Mouse (Mus musculus): ENCODE measurements at regions not wholly inside any gene's neighbourhood (a gene's known extent, or its start where the extent isn't known, plus 50 kb on each side); places are given as distances from the start of the nearest gene placed in this dataset.

DNA sequence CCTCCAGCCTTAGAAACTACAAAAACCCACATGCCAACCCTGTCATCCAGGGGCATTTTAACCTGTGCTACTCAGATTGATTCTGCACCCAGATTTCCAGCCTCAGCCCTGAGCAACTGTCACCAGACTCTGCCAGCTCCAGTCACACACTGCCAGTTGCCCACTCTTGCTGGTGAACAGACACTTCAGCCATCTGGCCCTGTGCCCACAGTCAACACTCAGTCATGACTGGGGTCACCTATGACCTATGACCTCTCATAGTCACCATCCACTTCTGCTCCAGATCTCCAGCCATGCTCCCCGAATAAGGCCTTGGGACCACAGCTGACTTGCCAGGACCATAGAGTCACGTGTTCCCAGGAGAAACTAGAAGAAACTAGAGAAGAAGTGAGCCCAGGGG is 146.0 kb upstream of the Spred2 start:
- Histone ChIP-seq H3K36me3 (ENCODE audit: control insufficient read depth, insufficient read depth) (no peaks in the 10 kb centered on the region), H3K27me3 (ENCODE audit: control insufficient read depth, insufficient read depth, insufficient read length) (peaks cover 14% of the 10 kb centered on the region), H3K79me2 (ENCODE audit: control insufficient read depth, insufficient read depth) (no peaks in the 10 kb centered on the region), H3K4me3 (no peak overlapping the region), H3K4me2 (ENCODE audit: low read depth) (no peak overlapping the region), H3ac (ENCODE audit: control insufficient read depth, insufficient read length) (no peak overlapping the region)
- TF ChIP-seq CEBPB (IDR thresholded peaks at IDR 0.05; ENCODE audit: insufficient read depth, poor library complexity, severe bottlenecking) (no peak), REST (IDR thresholded peaks at IDR 0.05; ENCODE audit: insufficient read depth, insufficient read length) (no peak), TCF3 (IDR thresholded peaks at IDR 0.05; ENCODE audit: insufficient read length, low read depth) (no peak), TCF12 (IDR thresholded peaks at IDR 0.05; ENCODE audit: insufficient read depth, poor library complexity, severe bottlenecking) (no peak), POLR2AphosphoS2 (IDR thresholded peaks at IDR 0.05; ENCODE audit: insufficient read length, low read depth) (no peak), MYOG (IDR thresholded peaks at IDR 0.05; ENCODE audit: control insufficient read depth in 1 of 3, insufficient read depth in 1 of 3, insufficient read length in 2 of 3, low read depth in 2 of 3) (no peak)

GRCm38 (mm10) chr11:19785110-19785509 is 139.1 kb upstream of the Spred2 start:
- TF ChIP-seq CEBPB (IDR thresholded peaks at IDR 0.05; ENCODE audit: insufficient read depth, poor library complexity, severe bottlenecking): no peak
- TF ChIP-seq E2F4 (IDR thresholded peaks at IDR 0.05; ENCODE audit: insufficient read depth): no peak
- TF ChIP-seq TCF3 (IDR thresholded peaks at IDR 0.05; ENCODE audit: insufficient read length, low read depth): no peak
- TF ChIP-seq SRF (IDR thresholded peaks at IDR 0.05; ENCODE audit: control insufficient read depth, insufficient read length, low read depth): no peak
- no peak for TF ChIP-seq TCF12 (IDR thresholded peaks at IDR 0.05; ENCODE audit: insufficient read depth, poor library complexity, severe bottlenecking)
- no peak for TF ChIP-seq POLR2A (IDR thresholded peaks at IDR 0.05; ENCODE audit: insufficient read length, low read depth)
- H3K4me3 ChIP-seq: no peak overlapping the region
- no peaks in the 10 kb centered on the region for H3K79me2 ChIP-seq (ENCODE audit: control insufficient read depth, insufficient read depth)
- H3K27me3 ChIP-seq (ENCODE audit: control insufficient read depth, insufficient read depth, insufficient read length): peaks cover 19% of the 10 kb centered on the region
- no peak overlapping the region for H3K4me2 ChIP-seq (ENCODE audit: low read depth)
- no peak overlapping the region for H3ac ChIP-seq (ENCODE audit: control insufficient read depth, insufficient read length)
- no peaks in the 10 kb centered on the region for H3K36me3 ChIP-seq (ENCODE audit: control insufficient read depth, insufficient read depth)

DNA sequence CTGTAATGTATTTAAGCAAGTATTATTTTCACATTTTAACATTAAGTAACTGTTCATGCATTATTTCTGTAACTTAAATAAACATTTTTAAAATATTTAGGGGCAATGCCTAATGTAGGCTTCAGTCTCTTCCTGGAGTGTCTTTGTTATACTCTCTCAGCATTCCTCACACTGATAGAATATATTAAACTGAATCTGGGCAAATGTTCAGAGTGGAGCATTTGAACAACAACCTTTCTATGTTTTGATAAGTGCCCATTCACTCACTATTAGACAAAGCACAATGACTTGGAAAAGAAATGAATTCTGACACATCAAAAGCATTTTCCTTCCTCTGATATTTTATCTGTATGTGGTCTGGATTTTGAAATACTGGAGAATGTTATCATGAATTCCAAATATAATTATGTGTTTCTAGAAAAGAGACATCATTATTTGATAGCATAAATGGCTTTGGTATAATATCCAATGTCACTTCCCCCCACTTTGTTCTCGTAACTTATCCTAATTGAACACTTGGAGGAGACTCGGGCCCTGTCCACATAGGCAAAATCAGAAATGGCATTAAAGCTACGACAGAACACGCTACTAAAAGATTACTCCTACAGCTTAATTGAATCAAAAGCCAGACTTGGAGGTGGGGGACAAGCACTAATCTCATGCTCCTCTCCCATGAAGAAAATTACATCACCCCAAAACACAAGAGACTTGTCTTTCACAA is 127.1 kb upstream of the Spred2 start:
- H3K36me3 ChIP-seq (ENCODE audit: control insufficient read depth, insufficient read depth): no peaks in the 10 kb centered on the region
- H3ac ChIP-seq (ENCODE audit: control insufficient read depth, insufficient read length): no peak overlapping the region
- H3K27me3 ChIP-seq (ENCODE audit: control insufficient read depth, insufficient read depth, insufficient read length): no peaks in the 10 kb centered on the region
- no peak overlapping the region for H3K4me3 ChIP-seq
- no peaks in the 10 kb centered on the region for H3K79me2 ChIP-seq (ENCODE audit: control insufficient read depth, insufficient read depth)
- no peak overlapping the region for H3K4me2 ChIP-seq (ENCODE audit: low read depth)
- no peak for TF ChIP-seq TCF3 (IDR thresholded peaks at IDR 0.05; ENCODE audit: insufficient read length, low read depth)
- no peak for TF ChIP-seq USF1 (IDR thresholded peaks at IDR 0.05; ENCODE audit: low read depth)
- TF ChIP-seq TCF12 (IDR thresholded peaks at IDR 0.05; ENCODE audit: insufficient read depth, poor library complexity, severe bottlenecking): no peak
- TF ChIP-seq POLR2A (IDR thresholded peaks at IDR 0.05; ENCODE audit: insufficient read length, low read depth): no peak
- TF ChIP-seq POLR2AphosphoS2 (IDR thresholded peaks at IDR 0.05; ENCODE audit: insufficient read length, low read depth): no peak

DNA sequence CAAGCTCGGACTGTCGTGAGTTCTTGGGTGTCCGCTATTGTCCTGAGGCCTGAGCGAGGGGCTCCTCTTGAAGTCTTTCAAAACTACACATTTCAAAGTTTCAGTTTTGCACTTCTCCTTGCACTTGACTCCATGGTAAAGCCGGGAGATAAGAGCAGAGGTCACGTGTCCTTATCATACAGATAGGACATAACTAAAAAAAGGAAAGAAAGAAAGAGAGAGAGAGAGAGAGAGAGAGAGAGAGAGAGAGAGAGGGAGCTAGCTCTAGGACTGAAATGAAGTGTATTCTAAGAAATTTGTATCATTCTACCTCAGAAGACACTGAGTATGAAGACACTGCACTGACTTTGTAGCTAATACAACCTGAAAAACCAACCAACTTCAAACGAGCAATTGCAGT is 114.8 kb upstream of the Spred2 start:
- Histone ChIP-seq H3K79me2 (ENCODE audit: control insufficient read depth, insufficient read depth) (no peaks in the 10 kb centered on the region), H3K4me2 (ENCODE audit: low read depth) (no peak overlapping the region), H3ac (ENCODE audit: control insufficient read depth, insufficient read length) (no peak overlapping the region), H3K36me3 (ENCODE audit: control insufficient read depth, insufficient read depth) (no peaks in the 10 kb centered on the region), H3K27me3 (ENCODE audit: control insufficient read depth, insufficient read depth, insufficient read length) (no peaks in the 10 kb centered on the region), H3K4me3 (no peak overlapping the region)
- TF ChIP-seq SRF (IDR thresholded peaks at IDR 0.05; ENCODE audit: control insufficient read depth, insufficient read length, low read depth): no peak

DNA sequence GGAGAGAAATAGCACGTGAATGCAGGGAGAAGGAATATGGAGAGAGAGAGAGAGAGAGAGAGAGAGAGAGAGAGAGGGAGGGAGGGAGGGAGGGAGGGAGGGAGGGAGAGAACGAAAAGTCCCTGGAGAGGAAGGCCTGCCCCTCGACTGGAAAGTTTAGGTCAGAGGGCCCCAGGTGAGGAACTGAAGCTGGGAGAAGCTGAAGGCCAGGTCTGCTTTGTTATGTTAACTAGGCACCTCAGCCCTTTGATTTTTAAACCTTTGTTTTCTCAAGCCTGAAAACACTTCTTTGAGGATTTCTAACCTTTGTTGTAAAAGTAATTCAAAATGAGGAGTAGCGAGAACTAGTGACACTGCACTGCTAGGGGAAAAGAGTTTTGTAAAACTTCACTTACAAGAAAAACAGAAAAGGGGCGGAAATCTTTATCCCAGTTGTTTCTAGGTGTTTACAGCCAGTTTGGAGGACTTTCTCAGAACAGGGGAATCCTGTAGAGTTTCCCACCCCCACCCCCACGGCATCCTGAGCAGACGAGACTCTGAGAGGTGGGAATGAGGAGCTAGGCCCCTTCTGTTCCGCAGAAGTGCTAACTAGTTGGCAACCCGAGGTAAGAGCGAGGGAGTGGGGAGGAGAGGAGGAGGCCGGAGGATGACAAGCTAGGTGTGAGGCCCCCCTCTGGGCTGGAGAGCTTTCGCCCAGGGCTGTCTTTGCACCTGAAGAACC is 112.7 kb upstream of the Spred2 start:
- no peaks in the 10 kb centered on the region for H3K79me2 ChIP-seq (ENCODE audit: control insufficient read depth, insufficient read depth)
- H3K36me3 ChIP-seq (ENCODE audit: control insufficient read depth, insufficient read depth): no peaks in the 10 kb centered on the region
- TF ChIP-seq USF1 (IDR thresholded peaks at IDR 0.05; ENCODE audit: low read depth): no peak
- no peak for TF ChIP-seq SRF (IDR thresholded peaks at IDR 0.05; ENCODE audit: control insufficient read depth, insufficient read length, low read depth)
- no peak for TF ChIP-seq TCF12 (IDR thresholded peaks at IDR 0.05; ENCODE audit: insufficient read depth, poor library complexity, severe bottlenecking)
- no peak for TF ChIP-seq POLR2A (IDR thresholded peaks at IDR 0.05; ENCODE audit: insufficient read length, low read depth)
- no peak for TF ChIP-seq MYOG (IDR thresholded peaks at IDR 0.05; ENCODE audit: control insufficient read depth in 1 of 3, insufficient read depth in 1 of 3, insufficient read length in 2 of 3, low read depth in 2 of 3)
- TF ChIP-seq TCF3 (IDR thresholded peaks at IDR 0.05; ENCODE audit: insufficient read length, low read depth): no peak
- TF ChIP-seq CEBPB (IDR thresholded peaks at IDR 0.05; ENCODE audit: insufficient read depth, poor library complexity, severe bottlenecking): no peak
- no peak for TF ChIP-seq MYOD1 (IDR thresholded peaks at IDR 0.05; ENCODE audit: control insufficient read depth in 1 of 3, insufficient read length in 2 of 3, low read depth in 2 of 3)
- no peak for TF ChIP-seq MAX (IDR thresholded peaks at IDR 0.05; ENCODE audit: low read depth)
- no peak overlapping the region for H3K4me3 ChIP-seq
- H3K27me3 ChIP-seq (ENCODE audit: control insufficient read depth, insufficient read depth, insufficient read length): no peaks in the 10 kb centered on the region
- no peak overlapping the region for H3K4me2 ChIP-seq (ENCODE audit: low read depth)
- H3ac ChIP-seq (ENCODE audit: control insufficient read depth, insufficient read length): no peak overlapping the region
